Mouse (Mus musculus): ENCODE measurements around the gene Iqschfp.

DNA sequence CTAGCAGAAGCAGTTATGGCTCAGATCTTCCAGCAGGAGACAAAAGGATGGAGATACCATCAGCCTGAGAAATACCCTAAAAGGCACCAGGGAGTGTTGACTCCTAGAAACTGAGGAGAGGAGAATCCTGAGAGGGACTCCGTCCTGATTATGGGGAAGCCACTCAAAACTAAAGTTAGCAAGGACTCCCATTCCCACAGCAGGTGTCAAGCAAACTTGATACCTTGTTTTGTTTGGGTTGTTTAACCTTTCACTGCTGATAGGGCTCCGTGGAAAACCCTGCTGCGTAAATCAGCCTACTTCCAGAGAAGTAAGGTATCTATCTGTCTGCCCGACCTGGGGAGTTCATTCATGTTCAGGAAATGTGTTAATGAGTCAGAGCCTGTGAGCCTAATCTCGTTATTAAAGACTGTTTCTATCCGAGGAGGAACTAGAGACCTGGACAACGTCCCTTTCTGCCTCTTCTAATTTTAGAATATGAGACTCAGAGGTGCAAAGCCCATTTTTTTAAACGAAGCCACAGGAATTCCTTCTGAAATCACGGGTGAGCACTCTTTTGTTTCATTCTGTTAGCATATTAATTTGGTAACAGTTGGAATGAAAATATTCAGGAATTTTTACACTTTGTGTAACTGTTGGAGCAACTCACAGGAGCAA lies 765.7 kb downstream of the Iqschfp start:
- TF ChIP-seq CTCF (IDR thresholded peaks at IDR 0.05; ENCODE audit: borderline replicate concordance, control insufficient read depth, extremely low read depth, insufficient read depth, low read length, poor library complexity) (no peak), POLR2A (IDR thresholded peaks at IDR 0.05; ENCODE audit: control insufficient read depth, extremely low read depth, insufficient read depth, low read length, poor library complexity) (no peak)

Data from thymus, adult 2 months (tissue).